Mouse (Mus musculus): Measurements from ENCODE around the gene Tmem131.

- no peak for TF ChIP-seq POLR2A (IDR thresholded peaks at IDR 0.05; ENCODE audit: borderline replicate concordance, control insufficient read depth, low read depth, low read length)
- no peak for TF ChIP-seq CTCF (IDR thresholded peaks at IDR 0.05; ENCODE audit: control insufficient read depth, insufficient read depth, low read length)
These were observed 33.1 kb downstream of the Tmem131 start for GRCm38 (mm10) chr1:36910397-36910796.
